Mouse (Mus musculus) naive thymus-derived CD4-positive, alpha-beta T cell, adult 2 months (primary cell): ENCODE data around the gene Hist1h4d.

ENCODE experiments used
- DNase-seq: peaks from one replicate; pipeline ENCODE4 v3.0.0-alpha.2; 2011; ENCODE audit warnings: low read depth

Hist1h4d gene

DNA sequence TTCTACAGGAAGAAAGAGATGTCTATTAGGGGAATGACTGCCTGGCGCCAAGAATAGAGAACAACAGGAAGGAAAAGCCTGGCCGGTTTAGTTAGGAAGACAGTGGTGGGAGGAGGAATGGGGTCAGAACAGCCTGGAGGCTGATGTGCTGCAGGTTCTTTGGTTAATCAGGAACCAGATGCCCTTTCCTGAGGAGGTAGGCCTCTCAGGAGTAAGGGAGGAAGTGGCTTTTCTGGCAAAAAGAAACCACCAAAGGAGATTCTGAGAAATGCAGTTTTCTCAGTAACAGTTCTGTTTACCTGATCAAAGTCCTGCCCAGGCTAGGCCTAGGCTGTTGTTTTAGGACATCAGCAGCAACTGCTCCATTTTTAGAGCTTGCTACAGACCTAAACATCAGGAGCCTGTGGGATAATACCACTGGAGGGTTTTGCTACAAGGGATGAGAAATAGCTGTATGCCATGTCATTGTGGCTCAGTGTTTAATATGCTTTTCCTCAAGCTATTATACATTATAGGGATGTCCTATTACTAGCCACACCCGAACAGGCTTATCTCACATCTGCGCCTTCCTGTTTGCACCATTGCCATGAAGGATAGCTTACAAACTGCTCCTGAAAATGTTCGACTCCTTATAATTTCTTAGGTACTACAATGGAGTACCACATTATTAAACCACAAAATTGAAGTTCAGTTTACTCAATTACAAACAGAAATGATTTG, 11.8 kb downstream of the Hist1h4d start:
- peak; percentile 32 for DNase-seq

DNA sequence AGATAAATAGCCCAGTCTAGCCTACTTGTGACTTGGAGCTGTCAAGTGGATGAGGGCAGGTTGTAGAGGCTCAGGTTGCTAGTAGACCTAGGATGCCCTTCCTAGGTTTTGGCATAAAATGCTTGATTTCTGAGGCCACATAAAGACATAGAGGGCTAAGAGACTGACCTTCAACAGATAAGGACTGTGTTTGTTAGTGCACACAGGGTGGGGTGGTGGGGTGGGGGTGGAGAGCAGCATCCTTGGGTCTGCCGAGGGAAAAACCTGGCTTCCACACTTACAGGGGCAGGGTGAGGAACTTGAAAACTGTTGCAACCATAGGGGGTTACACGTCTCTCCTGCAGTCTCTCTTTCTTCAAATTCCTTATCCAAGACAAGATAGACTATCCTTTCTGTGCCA, 13.8 kb downstream of the Hist1h4d start:
- no peak for DNase-seq

DNA sequence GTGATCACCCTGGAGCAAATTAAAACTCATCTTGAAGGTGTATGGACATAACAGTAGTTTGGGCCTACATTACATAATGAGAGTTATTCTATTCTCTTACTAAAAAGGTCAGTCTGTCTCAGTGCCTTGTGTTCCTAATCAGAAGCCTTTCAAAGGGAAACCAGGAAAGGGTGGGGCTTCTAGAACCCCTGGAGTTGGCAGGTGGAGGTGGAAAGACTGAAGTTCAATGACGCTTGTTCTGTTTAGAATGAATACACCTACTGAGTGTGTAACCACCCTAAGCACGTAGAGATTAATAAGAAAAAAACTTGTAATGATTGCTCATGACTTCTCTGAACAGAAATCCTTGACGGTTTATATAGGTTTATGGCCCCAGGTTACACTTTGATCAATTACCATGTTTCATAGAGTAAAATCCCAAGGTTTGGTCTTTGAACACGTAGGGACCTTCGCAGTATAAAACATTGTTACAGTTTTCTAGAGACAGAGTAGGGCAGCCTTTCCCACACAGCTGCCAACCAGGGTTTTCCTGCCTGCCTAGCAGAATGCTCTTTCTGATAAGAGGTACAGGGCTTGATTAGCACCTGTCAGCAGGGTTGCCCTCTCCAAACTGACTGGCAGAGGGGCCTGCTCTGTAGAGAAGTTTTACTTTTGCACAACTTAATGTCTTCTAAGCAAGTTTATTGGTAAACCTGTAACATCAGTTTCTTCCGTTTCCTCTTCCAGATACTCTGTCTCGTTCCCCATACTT, 14.4 kb downstream of the Hist1h4d start:
- DNase-seq = no peak

DNA sequence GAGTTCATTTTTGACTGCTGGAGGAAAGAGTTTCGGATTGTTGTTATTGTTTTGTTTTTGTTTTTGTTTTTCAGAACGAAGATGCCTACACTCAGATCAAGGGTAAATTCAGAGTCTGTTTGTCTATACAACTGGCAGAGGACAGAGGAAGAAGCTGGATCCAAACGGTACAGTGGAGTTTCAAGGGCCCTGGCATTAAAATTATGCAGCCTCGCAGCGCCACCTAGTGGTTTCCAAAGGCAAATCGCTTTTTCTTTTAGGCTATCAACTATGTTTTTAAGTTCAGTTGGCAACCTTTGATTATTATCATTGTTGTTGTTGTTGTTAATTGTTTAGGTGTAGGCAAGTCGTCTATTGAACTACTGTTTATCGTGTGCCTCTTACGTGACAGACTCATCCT, 16.6 kb downstream of the Hist1h4d start:
- peak; percentile 91 for DNase-seq

DNA sequence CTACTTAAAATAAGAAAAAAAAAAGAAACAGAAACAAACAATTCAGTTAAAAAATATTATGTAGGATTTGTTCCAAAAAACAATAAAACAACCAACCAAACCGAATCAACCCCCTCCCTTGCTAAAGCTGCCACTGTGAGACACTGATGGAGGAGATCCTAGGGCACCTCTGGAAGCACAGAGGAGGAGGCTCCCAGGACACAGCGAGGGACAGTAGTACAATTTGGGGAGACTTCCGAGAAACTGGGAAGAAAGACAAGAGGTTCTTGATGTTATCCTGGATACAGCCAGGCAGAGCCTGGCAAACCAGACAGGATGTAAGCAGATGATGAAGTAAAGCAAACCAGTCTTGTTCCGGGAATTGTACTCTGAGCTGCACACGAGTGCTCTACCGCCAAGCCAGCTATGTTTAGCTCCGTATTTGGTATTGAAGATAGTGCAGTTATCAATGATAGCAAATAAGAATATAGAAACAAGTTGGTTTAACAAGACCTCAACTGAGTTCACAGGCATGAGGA, 21.8 kb downstream of the Hist1h4d start:
- DNase-seq = no peak

DNA sequence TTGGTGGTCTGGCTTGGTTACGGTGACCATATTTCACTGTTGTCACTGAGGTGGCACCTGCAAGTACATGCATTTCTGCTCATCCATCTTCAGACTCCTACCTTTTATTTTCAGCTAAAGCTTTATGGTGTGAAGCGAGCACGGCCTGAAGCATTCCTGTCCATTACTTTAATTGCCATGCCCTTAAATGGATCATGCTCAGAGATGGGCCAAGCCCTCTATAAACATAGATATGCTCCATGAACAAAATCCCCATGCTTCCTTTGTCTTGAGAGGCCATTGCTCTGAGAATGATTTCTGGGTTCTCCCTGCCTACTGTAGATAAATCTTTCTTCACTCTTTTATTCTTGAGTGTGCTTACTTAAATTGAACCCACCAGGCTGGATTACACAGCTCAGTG, 23.1 kb downstream of the Hist1h4d start:
- DNase-seq = no peak

DNA sequence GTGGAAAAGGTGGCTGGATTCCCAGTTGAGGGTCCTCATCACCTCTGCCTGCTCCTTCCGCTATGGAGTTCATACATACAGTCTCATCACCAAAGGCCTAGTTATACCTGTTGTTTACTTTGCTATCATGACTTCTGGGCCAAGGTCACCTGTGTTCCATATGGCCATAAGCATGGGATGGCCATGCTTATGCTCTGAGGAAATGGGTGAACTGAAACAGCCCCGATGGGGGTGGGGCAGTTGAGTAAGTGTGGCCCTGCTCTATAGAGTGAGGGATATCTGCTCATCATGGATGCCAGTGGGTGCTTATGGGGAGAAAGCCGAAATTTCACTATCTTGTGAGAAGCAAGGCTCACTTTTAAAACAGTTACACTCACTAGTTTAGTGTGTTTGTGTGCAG, 23.7 kb downstream of the Hist1h4d start:
- DNase-seq = no peak

DNA sequence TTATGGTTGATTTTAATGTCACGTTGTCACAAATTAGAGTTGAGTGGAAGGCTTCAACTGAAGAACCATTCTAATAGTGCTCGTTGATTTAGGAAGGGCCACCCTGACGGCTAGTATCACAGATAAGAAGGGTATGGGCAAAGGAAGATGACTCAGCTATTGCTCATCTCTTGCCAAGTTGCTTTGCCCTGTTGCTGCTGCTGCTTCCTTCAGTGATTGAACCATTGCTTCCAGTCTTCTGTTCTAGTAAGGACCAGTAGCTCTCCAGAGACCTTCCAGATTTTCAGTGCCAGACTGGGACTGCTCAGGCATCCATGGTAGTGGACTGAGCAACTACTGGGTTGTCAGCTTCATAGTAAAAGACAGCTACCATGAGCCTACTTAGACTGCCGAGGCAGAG, 27.8 kb downstream of the Hist1h4d start:
- no peak for DNase-seq

DNA sequence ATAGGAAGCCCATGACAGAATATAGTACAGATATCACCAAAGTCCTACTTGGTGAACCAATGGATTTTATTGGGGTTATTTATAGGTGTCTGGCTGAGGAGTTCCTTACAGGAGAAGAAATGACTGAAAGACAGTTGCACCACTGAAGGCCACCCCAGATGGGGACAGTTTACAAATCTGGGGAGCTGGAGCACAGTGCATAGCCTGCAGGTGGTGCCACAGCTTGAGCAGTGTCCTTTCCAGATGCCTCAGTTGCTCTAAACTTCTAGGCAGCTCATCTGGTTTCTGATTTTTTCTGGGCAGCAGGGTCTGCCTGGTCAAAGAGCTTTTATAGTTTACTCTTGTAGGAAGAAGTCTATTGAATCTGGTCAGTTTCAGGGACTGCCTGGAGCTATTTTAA, 28.4 kb downstream of the Hist1h4d start:
- no peak for DNase-seq

DNA sequence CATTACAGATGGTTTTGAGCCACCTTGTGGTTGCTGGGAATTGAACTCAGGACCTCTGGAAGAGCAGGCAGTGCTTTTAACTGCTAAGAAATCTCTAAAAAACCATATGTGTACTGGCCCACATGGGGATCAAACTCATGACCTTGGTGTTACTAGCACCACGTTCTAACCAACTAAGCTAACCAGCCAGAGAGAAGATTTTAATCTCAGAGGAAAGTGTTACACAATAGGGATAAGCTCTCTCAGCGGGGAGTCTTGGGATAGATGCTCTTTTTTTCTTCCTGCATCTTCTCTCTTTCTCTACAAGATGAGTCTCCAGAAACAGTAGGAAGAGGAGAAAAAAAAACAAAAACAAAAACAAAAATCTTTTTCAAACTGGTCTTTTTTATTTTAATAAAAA, 29.0 kb downstream of the Hist1h4d start:
- DNase-seq = no peak

DNA sequence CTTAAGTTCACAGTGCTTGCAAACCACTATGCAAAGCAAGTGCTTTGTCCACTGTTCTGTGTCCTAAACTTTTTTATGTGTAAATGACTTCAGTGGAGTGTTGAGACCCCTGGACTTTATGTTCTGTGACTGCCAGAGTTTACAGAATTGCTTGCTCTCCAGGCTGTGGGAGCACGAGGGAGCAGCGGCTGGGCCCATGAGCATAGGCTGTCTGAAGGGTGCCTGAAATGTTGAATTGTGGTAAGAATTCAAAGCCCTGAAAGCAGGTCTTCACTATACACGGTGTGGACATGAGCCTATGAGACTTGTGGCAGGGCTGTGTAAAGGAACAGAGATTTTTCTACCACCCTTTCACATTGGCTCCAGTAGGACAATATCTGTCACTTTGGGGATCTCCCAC, 30.2 kb downstream of the Hist1h4d start:
- no peak for DNase-seq

DNA sequence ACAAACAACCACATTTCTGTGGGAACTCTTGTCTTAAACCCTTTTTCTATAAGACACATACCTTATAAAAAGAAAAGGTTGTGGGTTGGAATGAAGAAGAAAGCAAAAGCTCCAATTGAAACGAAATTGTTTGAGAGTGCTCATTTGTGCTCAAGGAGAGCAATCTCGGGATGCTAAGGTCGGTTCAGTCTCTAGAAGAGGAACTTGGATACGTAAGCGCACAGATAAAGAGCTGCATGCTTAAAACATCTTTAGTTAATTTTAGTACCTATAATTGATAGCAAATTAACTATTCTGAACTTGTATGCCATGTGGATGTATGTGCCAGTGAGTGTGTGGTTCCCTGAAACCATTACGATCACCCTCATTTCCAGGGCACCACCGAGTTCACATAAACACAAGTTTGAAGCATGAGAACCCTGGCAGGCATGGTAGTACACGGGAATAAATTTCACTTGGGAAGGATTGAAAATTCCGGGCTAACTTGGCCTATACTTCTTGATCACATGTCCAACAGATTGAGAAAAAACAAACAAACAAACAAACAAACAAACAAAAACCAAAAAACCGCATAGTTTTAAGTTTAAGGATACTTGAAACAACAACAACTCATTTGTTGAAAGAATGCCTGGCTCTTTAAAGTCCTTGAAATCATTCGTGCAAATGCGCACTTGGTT, 38.8 kb downstream of the Hist1h4d start:
- DNase-seq = no peak

DNA sequence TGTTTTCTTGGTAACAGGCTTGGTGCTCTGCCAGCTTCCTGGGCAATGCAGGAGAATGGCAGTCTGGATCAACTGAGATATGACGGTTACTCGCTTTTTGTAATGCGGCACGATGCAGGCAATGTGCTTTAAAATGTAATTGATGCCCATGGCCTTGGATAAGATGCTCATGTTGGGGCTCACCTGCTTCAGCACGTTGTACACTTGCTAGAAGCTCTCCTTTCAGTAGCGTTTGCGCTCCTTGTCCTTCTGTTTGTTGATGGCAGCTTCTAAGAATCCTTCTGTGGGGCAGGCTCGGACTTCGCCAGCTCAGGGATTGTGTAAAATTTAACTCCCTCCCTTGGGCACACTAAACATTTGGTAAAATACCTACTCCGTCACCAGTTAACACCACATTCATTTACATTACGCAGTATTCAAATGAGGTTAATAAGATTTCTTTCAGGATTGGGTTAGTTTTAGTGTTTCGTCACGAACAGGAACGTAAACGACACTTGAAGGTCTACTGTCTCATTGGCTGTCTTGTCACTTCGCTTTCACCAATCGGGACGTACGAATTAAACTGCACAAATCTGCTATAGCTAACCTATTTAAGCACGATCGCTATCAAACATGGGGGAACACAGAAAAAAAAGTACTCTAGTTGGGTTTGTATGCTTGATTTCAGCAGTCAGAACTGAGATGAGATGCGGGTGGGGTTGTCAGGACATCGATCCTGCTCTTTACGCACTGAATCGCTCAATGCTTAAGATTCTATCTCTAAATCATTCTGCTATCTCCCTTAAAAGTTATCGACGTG, 39.5 kb downstream of the Hist1h4d start, which contains the start of gene Hist1h2be:
Gene Hist1h2be, minus strand, starts transcription at position 392 of the 799 bp plus-strand sequence.
- peak; percentile 93 for DNase-seq

DNA sequence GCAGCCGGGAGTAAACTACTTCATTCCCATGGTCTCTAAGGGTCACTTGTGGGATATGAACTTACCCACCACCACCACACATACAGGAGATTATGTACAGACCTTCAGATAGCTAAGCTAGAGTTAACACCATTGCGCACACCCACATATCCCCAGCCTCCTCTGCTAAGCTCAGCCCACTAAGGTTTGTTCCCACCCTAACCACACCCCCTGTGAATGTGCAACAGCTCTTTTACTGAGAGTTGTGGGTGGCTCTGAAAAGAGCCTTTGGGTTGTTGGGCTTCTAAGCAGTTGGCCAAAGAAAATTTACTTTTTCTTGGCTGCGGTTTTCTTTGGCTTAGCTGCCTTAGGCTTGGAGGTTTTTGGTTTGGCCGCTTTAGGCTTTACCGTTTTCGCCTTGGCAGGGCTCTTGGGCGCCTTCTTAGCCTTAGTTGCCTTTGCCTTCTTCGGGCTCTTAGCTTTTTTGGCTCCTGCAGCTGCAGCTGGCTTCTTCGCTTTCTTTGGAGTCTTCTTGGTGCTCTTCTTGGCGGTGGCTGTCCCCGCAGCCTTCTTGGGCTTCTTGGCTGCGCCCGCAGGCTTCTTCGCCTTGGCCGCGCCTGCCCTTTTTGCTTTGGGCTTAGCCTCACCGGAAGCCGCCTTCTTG, 40.3 kb downstream of the Hist1h4d start:
- peak; percentile 90 for DNase-seq

DNA sequence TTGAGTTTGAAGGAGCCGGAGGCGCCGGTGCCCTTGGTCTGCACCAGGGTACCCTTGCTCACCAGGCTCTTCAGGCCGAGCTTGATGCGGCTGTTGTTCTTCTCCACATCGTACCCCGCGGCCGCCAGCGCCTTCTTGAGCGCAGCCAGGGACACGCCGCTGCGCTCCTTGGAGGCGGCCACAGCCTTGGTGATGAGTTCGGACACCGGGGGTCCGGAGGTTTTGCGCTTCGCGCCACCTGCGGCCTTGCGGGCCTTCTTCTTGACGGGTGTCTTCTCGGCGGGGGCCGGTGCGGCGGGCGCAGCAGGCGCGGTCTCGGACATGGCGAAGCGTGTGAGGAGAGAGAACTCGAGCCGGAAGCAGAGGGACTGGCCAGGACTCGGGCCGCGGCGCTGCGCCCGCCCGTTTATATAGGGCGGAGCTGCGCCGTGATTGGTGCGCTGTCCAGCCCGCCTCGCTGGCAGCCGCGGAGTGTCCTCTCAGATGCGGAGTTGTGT, 40.8 kb downstream of the Hist1h4d start, which contains the start of gene Hist1h1e:
Gene Hist1h1e, minus strand, starts transcription at position 384 of the 497 bp plus-strand sequence.
- peak; percentile 83 for DNase-seq

DNA sequence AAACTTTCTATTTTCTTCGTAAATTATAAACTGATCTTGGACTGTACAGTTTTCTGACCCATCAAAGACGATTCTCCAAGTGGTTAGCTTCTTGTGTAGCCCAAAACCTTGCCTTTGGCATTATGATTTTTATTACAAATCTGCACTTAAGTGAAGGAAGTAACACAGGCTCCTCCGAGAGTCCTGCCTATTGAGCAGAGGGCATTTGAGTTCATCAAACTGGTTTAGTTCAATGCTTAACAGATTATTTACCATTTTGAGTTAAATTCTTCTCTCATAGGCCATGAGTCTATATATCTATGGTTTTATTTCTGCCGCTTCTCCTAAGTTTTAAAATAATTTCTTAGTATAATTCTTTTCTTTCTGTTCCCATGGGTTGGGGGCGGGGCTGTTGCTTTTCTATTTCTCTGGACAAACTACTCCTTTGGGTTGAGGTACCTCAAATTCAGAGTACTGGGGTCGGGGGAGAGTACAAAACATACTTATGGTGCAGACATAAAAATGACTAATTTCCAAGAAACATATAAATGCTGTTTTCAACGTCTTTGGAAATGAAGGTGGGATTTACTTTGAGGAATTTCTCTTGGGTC, 41.6 kb downstream of the Hist1h4d start:
- DNase-seq = no peak

DNA sequence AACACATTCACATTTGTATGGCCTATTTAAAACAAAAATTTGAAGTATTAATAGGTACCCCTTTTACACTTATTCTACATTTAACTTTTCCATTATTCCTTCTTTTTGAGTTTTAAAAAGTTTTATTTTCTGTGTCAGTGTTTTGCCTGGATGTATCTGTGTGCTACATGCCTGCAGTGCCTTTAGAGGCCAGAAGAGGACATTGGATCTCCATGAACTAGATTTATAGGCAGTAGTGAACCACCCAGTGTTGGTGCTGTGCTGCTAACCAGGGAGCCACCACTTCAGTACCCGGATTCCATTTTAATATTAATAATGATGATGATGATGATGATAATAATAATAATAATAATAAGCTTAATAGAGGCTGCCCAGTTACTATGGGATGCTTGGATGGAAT, 49.3 kb downstream of the Hist1h4d start:
- DNase-seq = no peak
